Mouse (Mus musculus) naive thymus-derived CD4-positive, alpha-beta T cell, adult 2 months (primary cell): ENCODE measurements at regions not wholly inside any gene's neighbourhood (a gene's known extent, or its start where the extent isn't known, plus 50 kb on each side); places are given as distances from the start of the nearest gene placed in this dataset.

Experiments
- DNase-seq: peaks from one replicate; pipeline ENCODE4 v3.0.0-alpha.2; 2011; ENCODE audit warnings: low read depth

DNA sequence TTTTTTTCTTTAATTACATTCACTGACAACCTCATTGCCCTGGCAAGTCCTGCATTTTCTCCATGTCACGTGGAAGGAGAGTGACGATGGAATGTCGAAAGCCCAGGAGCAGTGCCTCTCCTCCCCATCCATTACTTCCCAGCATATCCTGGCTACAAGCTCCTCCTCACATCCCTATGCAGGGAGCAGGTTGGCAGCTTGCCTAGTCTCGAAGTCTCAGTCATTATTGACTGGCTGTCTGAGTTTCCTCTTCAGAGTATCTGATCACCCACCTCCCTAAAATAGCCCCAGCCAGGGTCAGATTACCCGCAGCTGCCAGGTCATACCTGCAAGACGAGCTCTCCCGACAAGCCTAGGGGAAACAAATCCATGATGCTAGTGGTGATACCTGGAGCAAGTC lies 83.7 kb upstream of the Galnt15 start:
- no peak for DNase-seq

DNA sequence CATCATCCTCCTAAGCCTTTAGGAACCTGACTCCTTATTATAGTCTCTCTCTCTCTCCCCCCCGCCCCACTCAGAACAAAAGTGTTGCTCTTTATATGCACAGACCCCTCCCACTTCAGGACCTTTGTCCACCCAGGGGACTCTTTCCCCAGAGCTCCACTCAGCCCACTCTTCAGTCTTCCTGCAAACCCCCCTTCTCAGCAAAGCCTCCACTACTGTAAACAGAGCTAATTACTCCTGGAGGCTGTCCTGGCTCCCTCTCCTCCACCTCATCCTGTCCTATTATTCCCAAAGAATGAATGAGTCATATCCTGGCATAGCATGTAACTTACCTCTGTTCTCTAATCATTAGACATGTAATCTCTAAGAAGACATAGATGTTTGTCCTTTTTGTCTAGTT lies 82.8 kb upstream of the Galnt15 start:
- no peak for DNase-seq

DNA sequence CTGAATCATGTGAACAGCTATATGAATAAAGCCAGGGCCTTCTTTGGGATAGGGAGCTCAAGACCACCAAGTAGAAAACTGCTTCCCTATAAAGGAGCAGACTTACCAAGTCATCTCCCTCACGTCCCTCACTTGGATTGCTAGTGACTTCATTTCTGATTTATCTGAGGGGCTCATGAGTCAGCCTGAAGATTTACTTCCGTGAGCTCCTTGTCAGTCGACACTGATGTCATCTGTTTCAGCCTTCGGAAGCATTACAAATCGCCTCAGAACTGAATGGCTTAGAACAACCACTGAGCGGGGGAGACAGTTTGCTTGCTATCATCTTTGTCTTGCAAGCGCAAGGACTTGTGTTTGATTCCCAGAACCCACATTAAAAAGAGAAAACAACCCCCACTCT lies 81.5 kb upstream of the Galnt15 start:
- DNase-seq = no peak

DNA sequence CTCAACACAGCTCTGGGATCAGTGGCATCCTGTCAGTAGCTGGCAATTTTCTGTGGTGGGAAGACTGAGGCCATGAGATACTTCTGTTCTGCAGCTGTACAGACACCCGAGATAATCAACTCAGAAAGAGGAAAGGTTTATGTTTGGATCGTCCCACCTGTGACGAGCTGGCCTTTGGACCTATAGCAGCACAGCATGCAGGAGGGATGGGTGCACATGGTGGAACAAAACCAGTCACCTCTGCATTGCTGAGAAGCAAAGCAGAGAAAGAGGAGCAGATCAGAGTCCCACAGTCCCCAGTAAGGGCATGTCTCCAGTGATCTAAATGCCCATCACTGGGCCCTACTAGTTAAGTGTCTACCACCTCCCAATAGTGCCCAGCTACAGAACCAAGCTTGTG lies 76.9 kb upstream of the Galnt15 start:
- no peak for DNase-seq

DNA sequence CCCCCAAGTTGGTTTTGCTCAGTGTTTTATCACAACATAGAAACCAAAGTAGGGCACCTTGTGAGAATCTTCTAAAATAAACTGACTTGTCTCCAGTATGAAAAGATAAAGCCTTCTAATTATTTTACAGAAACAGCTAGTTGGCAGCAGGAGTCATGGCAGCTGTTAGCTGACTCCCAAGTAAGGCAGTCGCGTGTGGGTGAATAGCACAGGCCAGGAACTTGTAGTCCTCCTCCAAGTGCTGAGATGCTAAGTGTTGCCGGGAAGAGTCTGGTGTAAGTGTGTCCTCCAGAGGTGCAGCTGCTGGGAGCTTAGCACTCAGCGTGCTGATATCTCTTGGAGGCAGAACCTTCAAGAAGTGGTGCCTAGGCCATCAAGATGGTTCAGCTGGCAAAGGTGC lies 75.0 kb upstream of the Galnt15 start:
- no peak for DNase-seq

DNA sequence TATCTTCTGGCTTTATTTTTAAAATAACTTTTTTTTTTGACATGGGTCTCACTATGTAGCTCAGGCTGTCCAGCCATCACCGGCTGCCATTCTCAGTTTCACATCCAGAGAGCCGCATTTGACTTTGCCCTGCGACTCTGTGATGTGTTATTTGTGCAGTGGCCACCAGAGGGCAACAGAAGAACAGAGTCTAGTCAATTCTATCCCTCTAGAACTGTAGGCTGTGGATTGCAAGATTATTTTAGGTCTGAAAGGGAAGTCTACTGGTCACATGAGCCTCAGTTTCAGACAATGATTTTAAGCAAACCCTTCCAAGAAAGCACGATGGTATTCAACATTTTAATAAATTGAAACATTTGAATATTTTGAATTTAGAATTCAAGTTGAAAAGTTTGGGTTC lies 73.8 kb upstream of the Galnt15 start:
- peak; percentile 76 for DNase-seq

DNA sequence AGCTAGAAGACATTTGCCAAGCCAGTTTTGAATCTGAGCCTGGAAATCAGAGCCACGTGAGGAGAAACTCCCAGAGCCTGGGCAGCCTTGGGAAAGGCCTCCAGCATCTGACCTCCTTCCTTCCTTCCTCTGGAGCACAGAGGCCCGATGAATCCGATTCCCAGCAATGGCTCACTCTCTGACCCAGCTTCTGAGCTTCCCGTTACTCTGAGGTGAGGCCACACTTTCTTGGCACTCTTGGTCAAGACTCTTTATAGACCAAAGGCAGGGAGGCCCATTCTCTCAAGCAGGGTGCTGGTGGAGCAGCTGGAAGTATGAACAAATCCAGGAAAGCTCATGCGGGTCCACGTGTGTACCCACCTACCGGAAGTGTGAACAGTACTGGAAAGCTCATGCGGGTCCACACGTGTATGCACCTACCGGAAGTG lies 71.6 kb upstream of the Galnt15 start:
- DNase-seq = no peak

DNA sequence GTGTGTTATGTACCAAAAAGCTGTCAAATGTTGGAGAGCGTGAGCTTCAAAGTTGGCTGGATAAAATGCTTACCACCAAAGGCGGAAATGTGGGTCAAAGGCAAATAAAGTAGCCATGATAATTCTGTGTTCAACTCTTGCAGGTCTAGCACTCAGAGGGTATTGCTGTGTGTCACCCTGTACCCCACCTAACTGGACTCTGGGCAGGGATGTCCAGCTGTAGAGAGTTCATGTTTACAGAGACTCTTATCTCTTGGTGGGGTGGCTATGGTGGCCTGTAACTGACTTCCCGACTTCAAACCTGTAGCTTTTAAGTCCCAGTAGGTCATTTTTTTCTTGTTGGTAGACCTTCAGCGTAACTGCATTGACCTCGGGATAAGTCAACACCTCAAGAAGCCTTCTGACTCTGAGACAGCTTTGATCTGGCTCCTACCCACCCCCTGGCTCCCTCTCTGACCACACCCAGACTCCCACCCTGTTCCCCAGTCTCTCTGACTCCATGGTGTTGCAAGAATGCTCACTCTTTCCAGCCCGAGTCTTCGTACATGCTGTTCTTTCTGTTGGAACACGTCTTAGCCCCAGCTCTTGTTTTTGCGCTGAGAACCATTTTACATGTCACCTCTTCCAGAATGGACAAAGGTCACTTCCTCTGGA lies 68.5 kb upstream of the Galnt15 start:
- no peak for DNase-seq

DNA sequence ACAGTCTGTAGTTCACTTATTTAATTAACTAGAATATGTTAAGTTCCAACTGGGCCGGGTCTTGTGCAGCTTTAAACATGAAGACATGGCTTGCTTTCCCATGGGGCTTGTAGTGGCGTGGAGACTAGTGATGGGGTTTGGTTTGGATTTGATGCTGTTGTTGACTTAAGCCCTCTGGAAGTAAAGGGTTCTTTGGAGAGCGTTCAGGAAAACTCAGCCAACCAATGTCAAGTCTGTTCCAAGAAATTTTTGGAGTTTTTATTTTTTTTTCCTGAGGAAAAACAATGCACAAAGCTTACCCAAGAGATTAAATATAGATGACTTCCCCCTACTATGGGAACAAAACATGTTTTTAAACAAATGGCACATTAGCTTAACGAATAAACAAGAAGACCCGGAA lies 67.3 kb upstream of the Galnt15 start:
- no peak for DNase-seq

DNA sequence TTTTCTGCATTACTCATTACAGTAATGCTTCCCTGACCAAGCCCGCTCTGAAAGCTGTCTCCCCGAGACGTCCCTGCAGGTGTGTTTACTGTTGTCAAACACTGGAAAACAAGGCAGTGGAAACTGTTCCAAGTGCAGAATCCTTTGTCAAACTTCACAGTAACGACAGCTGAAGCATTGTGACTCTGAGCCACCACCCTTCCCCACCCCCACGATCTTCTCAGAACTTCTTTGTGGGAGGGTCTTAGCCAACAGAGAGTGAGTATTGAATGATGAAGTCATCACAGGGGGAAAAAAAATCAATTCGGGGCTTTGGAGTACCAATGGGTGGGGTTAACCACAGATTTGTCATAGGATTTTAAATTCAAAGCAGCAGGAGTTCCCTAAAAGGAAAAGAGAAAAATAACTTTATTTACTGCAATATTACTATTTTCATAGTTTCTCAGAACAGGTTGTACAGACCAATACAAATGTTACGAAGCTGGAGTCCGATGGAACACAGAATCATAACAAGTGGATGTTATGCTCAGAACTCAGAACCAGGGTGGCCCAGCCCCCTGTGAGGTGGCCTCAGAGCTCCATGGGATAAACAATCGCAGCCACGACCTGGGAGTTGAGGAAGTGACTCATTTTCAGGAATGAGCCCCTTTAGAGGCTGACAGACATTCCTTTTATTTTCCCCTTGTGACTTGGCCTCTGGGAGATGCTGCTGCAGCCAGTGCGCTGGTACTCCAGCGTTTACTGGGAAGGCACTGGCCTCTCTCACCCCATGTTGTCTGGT lies 65.5 kb upstream of the Galnt15 start:
- DNase-seq = no peak

DNA sequence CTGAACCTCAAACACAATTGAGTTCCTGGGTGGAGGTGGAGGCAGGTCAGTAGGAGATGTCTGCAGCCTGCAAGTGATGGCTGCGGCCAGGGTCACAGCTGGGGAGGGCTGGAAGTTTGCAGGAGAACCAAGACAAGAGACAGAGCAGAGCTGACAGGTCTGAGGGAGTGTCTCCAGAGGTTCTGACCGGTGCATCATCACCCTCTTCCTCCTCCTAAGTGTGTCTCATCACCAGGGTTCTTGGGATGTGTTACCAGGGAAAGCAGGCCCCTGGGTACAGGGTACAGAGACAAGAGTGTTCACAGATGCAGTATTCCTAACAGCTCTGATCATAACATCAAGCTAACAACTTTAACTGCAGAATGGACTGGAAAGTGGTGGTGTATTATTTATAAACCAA lies 64.7 kb upstream of the Galnt15 start:
- no peak for DNase-seq

DNA sequence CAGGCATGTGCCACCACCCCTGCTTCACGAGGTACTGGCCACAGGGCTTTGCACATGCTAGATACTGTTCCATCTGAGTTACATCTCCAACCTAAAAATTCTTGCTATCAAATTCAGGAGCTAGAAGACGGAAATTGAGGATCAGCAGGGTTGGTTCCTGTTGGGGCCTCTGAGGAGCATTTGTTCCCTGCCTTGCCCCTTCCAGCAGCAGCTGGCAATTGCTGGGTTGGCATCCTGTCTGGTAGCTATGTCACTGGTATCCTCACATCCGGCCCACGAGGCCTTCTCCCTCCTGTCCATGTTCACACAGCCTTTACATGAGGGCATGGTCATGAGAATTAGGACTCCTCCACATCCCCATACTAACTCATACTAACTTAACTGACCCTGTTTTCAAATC lies 64.0 kb upstream of the Galnt15 start:
- no peak for DNase-seq

DNA sequence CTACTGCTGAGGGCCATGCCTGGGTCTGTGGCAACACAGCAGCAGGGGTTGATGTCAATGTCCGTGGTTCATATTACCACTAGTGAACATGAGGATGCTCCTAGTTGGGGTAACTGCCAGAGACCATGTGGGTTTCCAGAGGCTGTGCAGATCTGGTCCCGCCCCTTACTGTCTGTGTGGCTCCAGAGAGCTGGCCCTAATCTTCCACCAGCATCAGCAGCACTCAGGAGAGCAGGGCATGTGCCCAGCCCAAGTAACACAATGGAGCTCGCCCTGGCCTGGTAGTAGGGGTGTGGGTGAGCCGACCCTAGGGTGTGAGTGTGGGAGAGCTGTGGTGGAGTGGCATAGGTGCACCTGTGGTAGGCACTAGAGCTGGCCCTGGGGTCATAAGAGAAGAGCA lies 59.3 kb upstream of the Galnt15 start:
- DNase-seq = no peak

DNA sequence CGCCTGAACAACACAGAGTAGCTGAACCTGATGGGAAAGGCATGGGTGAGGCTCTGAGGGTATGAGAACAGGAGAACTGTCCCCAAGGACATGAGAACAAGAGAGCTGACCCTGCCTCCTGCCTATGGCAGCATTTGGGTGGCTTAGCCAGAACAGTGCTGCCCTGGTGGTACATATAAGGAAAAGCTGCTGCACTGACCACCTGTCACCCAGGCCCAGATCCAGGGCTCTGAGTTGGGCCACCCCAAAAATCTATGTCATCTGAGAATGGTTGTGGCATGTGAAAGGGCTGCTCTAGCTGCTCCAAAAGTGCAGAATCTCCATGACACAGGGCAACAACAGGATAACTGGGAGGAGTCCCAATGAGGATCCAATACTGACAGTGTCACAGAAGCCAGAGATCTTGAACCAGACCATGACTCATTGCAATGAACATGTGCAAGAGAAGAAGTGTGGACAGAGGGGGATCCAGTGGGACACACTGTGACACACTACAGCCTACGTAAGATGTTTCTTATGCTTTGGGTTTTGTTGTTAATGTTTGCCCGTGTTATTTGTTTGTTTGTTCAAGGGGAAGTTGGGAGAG lies 58.5 kb upstream of the Galnt15 start:
- DNase-seq = no peak

DNA sequence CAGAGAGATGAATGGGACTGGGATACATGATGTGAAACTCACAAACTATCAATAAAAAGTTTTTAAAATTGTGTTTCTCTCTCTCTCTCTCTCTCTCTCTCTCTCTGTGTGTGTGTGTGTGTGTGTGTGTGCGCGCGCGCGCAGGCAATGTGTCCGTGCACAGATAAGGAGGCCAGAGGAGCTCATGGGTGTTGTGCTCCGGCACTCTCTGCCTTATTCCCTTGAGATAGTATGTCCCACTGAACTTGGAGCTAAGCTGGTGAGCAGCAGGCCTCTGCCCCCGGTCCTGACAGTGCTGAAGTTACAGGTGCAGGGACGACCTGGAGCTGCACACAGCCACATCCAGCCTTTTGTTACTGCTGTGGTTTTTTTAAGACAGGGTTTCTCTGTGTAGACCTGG lies 57.9 kb upstream of the Galnt15 start:
- no peak for DNase-seq

DNA sequence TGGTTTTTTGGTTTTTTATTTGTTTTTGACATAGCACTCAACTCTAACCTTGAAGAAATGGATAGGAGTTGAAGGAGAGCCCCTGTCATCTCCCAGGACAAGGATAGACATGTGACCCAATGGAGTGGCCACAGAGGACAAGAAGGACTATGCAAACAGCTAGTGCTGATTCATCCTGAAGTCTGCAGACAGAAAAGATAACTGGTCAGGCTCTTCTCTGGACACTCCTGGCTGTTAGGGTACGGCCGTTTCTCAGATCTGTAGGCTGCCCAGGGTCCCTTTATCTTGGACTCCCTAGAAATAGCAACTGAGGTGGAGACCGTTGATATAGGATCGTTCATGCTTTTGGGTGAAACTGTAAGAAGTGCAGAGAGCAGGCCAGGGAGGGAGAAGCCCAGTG lies 55.1 kb upstream of the Galnt15 start:
- no peak for DNase-seq

DNA sequence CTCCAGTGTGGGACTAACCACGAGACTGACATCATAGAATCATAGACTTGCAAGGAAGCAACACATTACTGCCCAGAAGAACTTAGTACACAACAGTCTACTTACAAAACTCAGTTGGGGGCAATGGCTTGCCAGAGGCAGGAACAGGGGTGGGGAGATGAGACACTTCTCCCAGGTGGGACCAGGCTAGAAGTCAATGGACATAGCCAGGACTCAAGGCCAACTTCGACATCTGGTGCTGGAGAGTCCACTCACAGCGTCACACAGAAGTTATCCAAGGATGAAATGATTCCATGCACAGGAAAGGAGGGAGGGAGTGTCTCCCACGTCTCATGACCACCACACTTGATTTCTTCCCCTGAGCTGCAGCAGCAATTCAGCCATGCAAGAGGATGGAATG lies 50.6 kb upstream of the Galnt15 start:
- no peak for DNase-seq

DNA sequence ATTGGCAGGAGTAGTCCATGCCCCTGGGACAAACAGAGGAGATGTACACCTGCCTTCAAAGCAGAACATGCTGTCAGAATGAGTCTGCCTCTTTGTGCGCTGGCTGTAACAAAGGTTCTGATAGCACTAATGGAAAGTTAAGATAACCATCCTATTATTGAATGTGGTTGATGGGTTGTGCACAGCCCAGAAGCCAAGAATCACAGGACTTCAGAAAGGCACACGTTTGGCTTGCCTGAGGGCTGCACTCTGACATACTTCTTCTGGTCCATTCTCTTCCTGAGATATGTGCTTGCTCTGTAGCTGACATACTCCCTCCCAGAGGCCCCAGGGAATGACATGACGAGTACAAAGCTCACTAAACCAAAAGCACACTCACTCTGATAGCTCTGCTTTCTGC lies 50.1 kb upstream of the Galnt15 start:
- DNase-seq = no peak
